Mouse (Mus musculus): Measurements from ENCODE around the gene Mst1r.
A peak's percentile ranks its signal among the peaks of the same experiment; 100 is the strongest.

The Mst1r gene

GRCm38 (mm10) chr9:107906252-107906966 lies at the start of gene Mst1r:
Gene Mst1r, plus strand, starts transcription at chr9:107906873.
- DNase-seq = no peak

GRCm38 (mm10) chr9:107858343-107858742 lies 48.3 kb upstream of the Mst1r start:
- DNase-seq = no peak

- DNase-seq = no peak
These were observed 42.2 kb upstream of the Mst1r start for GRCm38 (mm10) chr9:107864493-107864892.

- DNase-seq = no peak
These were observed 40.6 kb upstream of the Mst1r start for GRCm38 (mm10) chr9:107866081-107866480.

- peak; percentile 97 for DNase-seq
These were observed 34.1 kb upstream of the Mst1r start for GRCm38 (mm10) chr9:107872350-107873098.

GRCm38 (mm10) chr9:107873137-107873536 lies 33.5 kb upstream of the Mst1r start, which contains the start of gene Rbm6:
Gene Rbm6, minus strand, starts transcription at chr9:107873237.
- no peak for DNase-seq

GRCm38 (mm10) chr9:107880411-107880810 lies 26.3 kb upstream of the Mst1r start:
- DNase-seq = no peak

GRCm38 (mm10) chr9:107887804-107888266 lies 18.8 kb upstream of the Mst1r start, which contains the start of gene Mon1a:
Gene Mon1a, plus strand, starts transcription at chr9:107888151.
- peak; percentile 94 for DNase-seq

GRCm38 (mm10) chr9:107888267-107888850 lies 18.3 kb upstream of the Mst1r start:
- no peak for DNase-seq

- no peak for DNase-seq
These were observed 16.4 kb upstream of the Mst1r start for GRCm38 (mm10) chr9:107890260-107890659.

GRCm38 (mm10) chr9:107891023-107891422 lies 15.7 kb upstream of the Mst1r start:
- no peak for DNase-seq

GRCm38 (mm10) chr9:107898563-107898962 lies 8.1 kb upstream of the Mst1r start:
- no peak for DNase-seq

GRCm38 (mm10) chr9:107899855-107900254 lies 6.8 kb upstream of the Mst1r start:
- DNase-seq = no peak

GRCm38 (mm10) chr9:107900840-107901626 lies 5.6 kb upstream of the Mst1r start:
- peak; percentile 74 for DNase-seq

- no peak for DNase-seq
These were observed 5.1 kb upstream of the Mst1r start for GRCm38 (mm10) chr9:107901627-107901914.

- DNase-seq = peak; percentile 71
These were observed 1.9 kb upstream of the Mst1r start for GRCm38 (mm10) chr9:107904726-107905125.

GRCm38 (mm10) chr9:107906967-107907800 lies 511 bp downstream of the Mst1r start:
- no peak for DNase-seq

- no peak for DNase-seq
These were observed 1.1 kb downstream of the Mst1r start for GRCm38 (mm10) chr9:107907801-107908120.

- DNase-seq = no peak
These were observed 1.9 kb downstream of the Mst1r start for GRCm38 (mm10) chr9:107908410-107909158.

- no peak for DNase-seq
These were observed 3.5 kb downstream of the Mst1r start for GRCm38 (mm10) chr9:107910025-107910769.
